Mouse (Mus musculus): ENCODE results near the gene Pak4. TPM values are rescaled to one million over a fixed set of nuclear protein-coding genes. Genes with fewer than 3 reads are reported as not detected.

The Pak4 gene
- polyA plus RNA-seq, 1 experiment from 2014 or later: 23.3 TPM

- 38% methylated on average over 6 of the region's 6 CpGs for WGBS
- no peaks in the 10 kb centered on the region for H3K27me3 ChIP-seq
- no peak overlapping the region for H3K4me3 ChIP-seq
- 0 out of 2 replicates have a peak overlapping the region, but pooled peaks have one; percentile 3 for H3K4me2 ChIP-seq
- H3K9ac ChIP-seq: peak overlapping the region; percentile 11; the same call in 1 of the 2 replicates
- peaks cover 61% of the 10 kb centered on the region for H3K4me1 ChIP-seq (replicated peaks)
- H3K36me3 ChIP-seq: no peaks in the 10 kb centered on the region
- H3K27ac ChIP-seq: peak overlapping the region; percentile 72
- H3K9me3 ChIP-seq (replicated peaks): no peaks in the 10 kb centered on the region
- 0 out of 2 replicates have a peak, but pooled peaks have one; percentile 9 for ATAC-seq (replicated peaks; ENCODE audit: insufficient number of reproducible peaks, insufficient read depth, low FRiP score, low read depth)
These were observed 11.1 kb downstream of the Pak4 start for GRCm38 (mm10) chr7:28586663-28587411.

GRCm38 (mm10) chr7:28585001-28585400 is 13.0 kb downstream of the Pak4 start:
- peak overlapping the region; percentile 13; the same call in 1 of the 2 replicates for H3K27ac ChIP-seq
- WGBS: 68% methylated on average over 6 of the region's 6 CpGs
- no peaks in the 10 kb centered on the region for H3K9me3 ChIP-seq (replicated peaks)
- no peaks in the 10 kb centered on the region for H3K27me3 ChIP-seq
- no peak for ATAC-seq (replicated peaks; ENCODE audit: insufficient number of reproducible peaks, insufficient read depth, low FRiP score, low read depth)
- H3K9ac ChIP-seq: no peak overlapping the region
- no peak overlapping the region for H3K4me3 ChIP-seq
- H3K36me3 ChIP-seq: no peaks in the 10 kb centered on the region
- peaks cover 68% of the 10 kb centered on the region for H3K4me1 ChIP-seq (replicated peaks)
- H3K4me2 ChIP-seq: no peak overlapping the region

GRCm38 (mm10) chr7:28584468-28584867 is 13.5 kb downstream of the Pak4 start:
- no peak for ATAC-seq (replicated peaks; ENCODE audit: insufficient number of reproducible peaks, insufficient read depth, low FRiP score, low read depth)
- peak overlapping the region; percentile 13; the same call in 1 of the 2 replicates for H3K27ac ChIP-seq

GRCm38 (mm10) chr7:28583570-28584344 is 14.2 kb downstream of the Pak4 start:
- H3K9me3 ChIP-seq (replicated peaks): no peaks in the 10 kb centered on the region
- H3K4me2 ChIP-seq: no peak overlapping the region
- H3K36me3 ChIP-seq: no peaks in the 10 kb centered on the region
- ATAC-seq (replicated peaks; ENCODE audit: insufficient number of reproducible peaks, insufficient read depth, low FRiP score, low read depth): no peak
- no peak overlapping the region for H3K9ac ChIP-seq
- no peaks in the 10 kb centered on the region for H3K27me3 ChIP-seq
- H3K4me1 ChIP-seq (replicated peaks): peaks cover 77% of the 10 kb centered on the region
- WGBS: 76% methylated on average over 8 of the region's 8 CpGs
- peak overlapping the region; percentile 13; the same call in 1 of the 2 replicates for H3K27ac ChIP-seq
- no peak overlapping the region for H3K4me3 ChIP-seq

More at GRCm38 (mm10) chr7:28584468-28584867, 13.5 kb downstream of the Pak4 start:
- Histone ChIP-seq H3K9ac (no peak overlapping the region), H3K36me3 (no peaks in the 10 kb centered on the region), H3K27me3 (no peaks in the 10 kb centered on the region), H3K4me1 (replicated peaks) (peaks cover 74% of the 10 kb centered on the region), H3K4me3 (no peak overlapping the region), H3K9me3 (replicated peaks) (no peaks in the 10 kb centered on the region), H3K4me2 (no peak overlapping the region)
- WGBS: 31% methylated on average over 4 of the region's 4 CpGs

GRCm38 (mm10) chr7:28582841-28583240 is 15.1 kb downstream of the Pak4 start:
- Histone ChIP-seq H3K9me3 (replicated peaks) (no peaks in the 10 kb centered on the region), H3K4me1 (replicated peaks) (peaks cover 77% of the 10 kb centered on the region), H3K4me3 (no peak overlapping the region), H3K36me3 (no peaks in the 10 kb centered on the region), H3K27ac (no peak overlapping the region), H3K27me3 (no peaks in the 10 kb centered on the region), H3K9ac (no peak overlapping the region), H3K4me2 (no peak overlapping the region)
- ATAC-seq (replicated peaks; ENCODE audit: insufficient number of reproducible peaks, insufficient read depth, low FRiP score, low read depth): no peak
- WGBS: 77% methylated on average over 11 of the region's 11 CpGs

- Histone ChIP-seq H3K4me2 (no peak overlapping the region), H3K27ac (no peak overlapping the region), H3K9ac (no peak overlapping the region), H3K4me3 (no peak overlapping the region), H3K27me3 (no peaks in the 10 kb centered on the region), H3K4me1 (replicated peaks) (peaks cover 77% of the 10 kb centered on the region), H3K9me3 (replicated peaks) (no peaks in the 10 kb centered on the region), H3K36me3 (no peaks in the 10 kb centered on the region)
- 68% methylated on average over 4 of the region's 4 CpGs for WGBS
- ATAC-seq (replicated peaks; ENCODE audit: insufficient number of reproducible peaks, insufficient read depth, low FRiP score, low read depth): no peak
These were observed 16.3 kb downstream of the Pak4 start for GRCm38 (mm10) chr7:28581721-28582120.

GRCm38 (mm10) chr7:28579826-28580225 is 18.2 kb downstream of the Pak4 start:
- Histone ChIP-seq H3K36me3 (no peaks in the 10 kb centered on the region), H3K4me2 (no peak overlapping the region), H3K27ac (no peak overlapping the region), H3K9me3 (replicated peaks) (no peaks in the 10 kb centered on the region), H3K9ac (no peak overlapping the region), H3K4me1 (replicated peaks) (peaks cover 69% of the 10 kb centered on the region), H3K4me3 (no peak overlapping the region), H3K27me3 (no peaks in the 10 kb centered on the region)
- WGBS: 65% methylated on average over 5 of the region's 5 CpGs
- ATAC-seq (replicated peaks; ENCODE audit: insufficient number of reproducible peaks, insufficient read depth, low FRiP score, low read depth): no peak

- Histone ChIP-seq H3K27me3 (no peaks in the 10 kb centered on the region), H3K9ac (no peak overlapping the region), H3K4me2 (no peak overlapping the region), H3K9me3 (replicated peaks) (no peaks in the 10 kb centered on the region), H3K4me3 (no peak overlapping the region), H3K36me3 (no peaks in the 10 kb centered on the region), H3K4me1 (replicated peaks) (peaks cover 59% of the 10 kb centered on the region), H3K27ac (peak overlapping the region; percentile 63; the same call in 1 of the 2 replicates)
- WGBS: 65% methylated on average over 5 of the region's 5 CpGs
- ATAC-seq (replicated peaks; ENCODE audit: insufficient number of reproducible peaks, insufficient read depth, low FRiP score, low read depth): no peak
These were observed 19.4 kb downstream of the Pak4 start for GRCm38 (mm10) chr7:28578543-28579053.

- Histone ChIP-seq H3K4me2 (no peak overlapping the region), H3K9ac (peak overlapping the region; percentile 16; the same call in 1 of the 2 replicates), H3K27ac (peak overlapping the region; percentile 63), H3K9me3 (replicated peaks) (no peaks in the 10 kb centered on the region), H3K27me3 (no peaks in the 10 kb centered on the region), H3K4me3 (no peak overlapping the region), H3K36me3 (no peaks in the 10 kb centered on the region), H3K4me1 (replicated peaks) (peaks cover 59% of the 10 kb centered on the region)
- no peak for ATAC-seq (replicated peaks; ENCODE audit: insufficient number of reproducible peaks, insufficient read depth, low FRiP score, low read depth)
- 67% methylated on average over 9 of the region's 9 CpGs for WGBS
These were observed 20.0 kb downstream of the Pak4 start for GRCm38 (mm10) chr7:28577826-28578542.

- 63% methylated on average over 5 of the region's 5 CpGs for WGBS
- Histone ChIP-seq H3K4me3 (no peak overlapping the region), H3K4me2 (no peak overlapping the region), H3K36me3 (no peaks in the 10 kb centered on the region), H3K27me3 (no peaks in the 10 kb centered on the region), H3K4me1 (replicated peaks) (peaks cover 69% of the 10 kb centered on the region), H3K9ac (no peak overlapping the region), H3K9me3 (replicated peaks) (no peaks in the 10 kb centered on the region), H3K27ac (peak overlapping the region; percentile 63)
- ATAC-seq (replicated peaks; ENCODE audit: insufficient number of reproducible peaks, insufficient read depth, low FRiP score, low read depth): peak; percentile 43
These were observed 21.6 kb downstream of the Pak4 start for GRCm38 (mm10) chr7:28576271-28576914.

All from heart, embryonic 15.5 days (tissue).